Mouse (Mus musculus) MEL (cell line): ENCODE data around the gene Cox5a. TPM values are rescaled to one million over a fixed set of nuclear protein-coding genes. Genes with fewer than 3 reads are reported as not detected.

Source experiments
- DNase-seq: peaks from one replicate; pipeline ENCODE4 v3.0.0; 2011; ENCODE audit warnings: low read depth, low spot score
- H3K27ac ChIP-seq: 2 replicates; pipeline ENCODE4 v1.5.1; 2012; ENCODE audit warnings: low read depth, mild to moderate bottlenecking, control low read depth, low read length, moderate library complexity; ENCODE audit not compliant: control insufficient read depth
- H3K27me3 ChIP-seq, 2 experiments: fragments of 150-350 bp in 1 of 2; sonication (generic) in 1 of 2; 2 replicates each; pipeline ENCODE4 v1.6.1; 2012; ENCODE audit warnings: low read length in 2 of 2, mild to moderate bottlenecking in 2 of 2, improper control_type of control experiment in 1 of 2, moderate library complexity in 1 of 2; ENCODE audit not compliant: insufficient read depth in 2 of 2, control insufficient read depth in 1 of 2
- H3K36me3 ChIP-seq, 2 experiments: 2 replicates each; pipeline ENCODE4 v1.6.1; 2012 to 2014; ENCODE audit warnings: low read length in 2 of 2, improper control_type of control experiment in 1 of 2, inconsistent platforms in 1 of 2, mild to moderate bottlenecking in 1 of 2; ENCODE audit not compliant: insufficient read depth in 2 of 2, control insufficient read depth in 1 of 2
- H3K4me1 ChIP-seq, 2 experiments: fragments of 150-350 bp in 1 of 2; sonication (generic) in 1 of 2; 2 replicates each; pipeline ENCODE4 v1.6.1; 2012; ENCODE audit warnings: low read length in 2 of 2, improper control_type of control experiment in 1 of 2, mild to moderate bottlenecking in 1 of 2; ENCODE audit not compliant: insufficient read depth in 2 of 2, control insufficient read depth in 1 of 2
- H3K4me3 ChIP-seq, 2 experiments: fragments of 150-350 bp in 1 of 2; sonication (generic) in 1 of 2; 2 replicates each; pipeline ENCODE4 v1.5.1; 2012; ENCODE audit warnings: low read depth in 2 of 2, low read length in 2 of 2, mild to moderate bottlenecking in 2 of 2, moderate library complexity in 2 of 2, control low read depth in 1 of 2, improper control_type of control experiment in 1 of 2; ENCODE audit not compliant: control insufficient read depth in 1 of 2, insufficient read depth in 1 of 2
- H3K79me2 ChIP-seq: 2 replicates; pipeline ENCODE4 v1.6.1; 2012; ENCODE audit warnings: mild to moderate bottlenecking, low read length, moderate library complexity; ENCODE audit not compliant: control insufficient read depth, poor library complexity, insufficient read depth
- H3K9ac ChIP-seq: 2 replicates; pipeline ENCODE4 v1.6.1; 2012; ENCODE audit warnings: low read depth, mild to moderate bottlenecking, control low read depth, low read length, moderate library complexity; ENCODE audit not compliant: control insufficient read depth, poor library complexity, severe bottlenecking
- H3K9me3 ChIP-seq: fragments of 150-350 bp; sonication (generic); replicated peaks from 2 replicates; pipeline ENCODE4 v1.6.1; 2012; ENCODE audit warnings: mild to moderate bottlenecking, low read length, improper control_type of control experiment, moderate library complexity; ENCODE audit not compliant: insufficient read depth
- CHD1 ChIP-seq: IDR thresholded peaks from 2 replicates; pipeline ENCODE4 v1.6.1; 2012; ENCODE audit warnings: low read depth, mild to moderate bottlenecking, inconsistent platforms, low read length, improper control_type of control experiment
- EP300 ChIP-seq, 2 experiments: IDR thresholded peaks; 2 replicates each; pipeline ENCODE4 v1.6.1; 2011; ENCODE audit warnings: improper control_type of control experiment in 2 of 2, low read length in 2 of 2, low read depth in 1 of 2, mild to moderate bottlenecking in 1 of 2
- GATA1 ChIP-seq: IDR thresholded peaks from 2 replicates; pipeline ENCODE4 v1.6.1; 2011; ENCODE audit warnings: low read depth, low read length, improper control_type of control experiment
- HCFC1 ChIP-seq: IDR thresholded peaks from 2 replicates; pipeline ENCODE4 v1.6.1; 2012; ENCODE audit warnings: low read depth, mild to moderate bottlenecking, inconsistent platforms, low read length, improper control_type of control experiment, moderate library complexity
- KAT2A ChIP-seq: conservative IDR thresholded peaks from 2 replicates; pipeline ENCODE4 v1.6.1; 2012; ENCODE audit warnings: low read depth, low read length, improper control_type of control experiment, inconsistent platforms
- MAX ChIP-seq: IDR thresholded peaks from 2 replicates; pipeline ENCODE4 v1.6.1; 2011; ENCODE audit warnings: low read length, improper control_type of control experiment
- MXI1 ChIP-seq: IDR thresholded peaks from 2 replicates; pipeline ENCODE4 v1.6.1; 2011; ENCODE audit warnings: mild to moderate bottlenecking, low read depth, low read length, improper control_type of control experiment
- MYB ChIP-seq: IDR thresholded peaks from 2 replicates; pipeline ENCODE4 v1.6.1; 2011; ENCODE audit warnings: mild to moderate bottlenecking, low read depth, low read length, improper control_type of control experiment
- NRF1 ChIP-seq: IDR thresholded peaks from 2 replicates; pipeline ENCODE4 v1.6.1; 2014; ENCODE audit warnings: low read depth, mild to moderate bottlenecking, inconsistent platforms, low read length, improper control_type of control experiment, moderate library complexity; ENCODE audit not compliant: poor library complexity, insufficient read depth, severe bottlenecking
- POLR2A ChIP-seq, 2 experiments: IDR thresholded peaks; 2 replicates each; pipeline ENCODE4 v1.6.1; 2011 to 2012; ENCODE audit warnings: low read length in 2 of 2, mild to moderate bottlenecking in 2 of 2, control low read depth in 1 of 2, improper control_type of control experiment in 1 of 2, low read depth in 1 of 2, moderate library complexity in 1 of 2; ENCODE audit not compliant: control insufficient read depth in 1 of 2, insufficient read depth in 1 of 2, poor library complexity in 1 of 2
- POLR2AphosphoS2 ChIP-seq: IDR thresholded peaks from 2 replicates; pipeline ENCODE4 v1.6.1; 2011; ENCODE audit warnings: low read length, improper control_type of control experiment
- POLR2AphosphoS5 ChIP-seq: IDR thresholded peaks from 2 replicates; pipeline ENCODE4 v1.6.1; 2012; ENCODE audit warnings: low read depth, borderline replicate concordance, mild to moderate bottlenecking, inconsistent platforms, low read length, moderate library complexity, mixed read lengths
- RAD21 ChIP-seq: IDR thresholded peaks from 2 replicates; pipeline ENCODE4 v1.6.1; 2011; ENCODE audit warnings: mild to moderate bottlenecking, low read depth, low read length, improper control_type of control experiment
- RCOR1 ChIP-seq: IDR thresholded peaks from 2 replicates; pipeline ENCODE4 v1.6.1; 2012; ENCODE audit warnings: low read depth, mild to moderate bottlenecking, inconsistent platforms, low read length, improper control_type of control experiment
- SIN3A ChIP-seq: IDR thresholded peaks from 2 replicates; pipeline ENCODE4 v1.6.1; 2012; ENCODE audit warnings: low read length, improper control_type of control experiment, inconsistent platforms
- SMC3 ChIP-seq: IDR thresholded peaks from 2 replicates; pipeline ENCODE4 v1.6.1; 2011; ENCODE audit warnings: low read depth, low read length, improper control_type of control experiment
- TBP ChIP-seq: IDR thresholded peaks from 2 replicates; pipeline ENCODE4 v1.8.0; 2011; ENCODE audit warnings: low read depth, low read length, improper control_type of control experiment
- UBTF ChIP-seq: IDR thresholded peaks from 2 replicates; pipeline ENCODE4 v1.6.1; 2012; ENCODE audit warnings: low read depth, mild to moderate bottlenecking, inconsistent platforms, low read length, improper control_type of control experiment, moderate library complexity, borderline replicate concordance; ENCODE audit not compliant: insufficient read depth
- USF1 ChIP-seq: IDR thresholded peaks from 2 replicates; pipeline ENCODE4 v1.6.1; 2014; ENCODE audit warnings: low read depth, mild to moderate bottlenecking, inconsistent platforms, low read length, improper control_type of control experiment, moderate library complexity
- ZKSCAN1 ChIP-seq: IDR thresholded peaks from 2 replicates; pipeline ENCODE4 v1.6.1; 2012; ENCODE audit warnings: low read depth, mild to moderate bottlenecking, inconsistent platforms, low read length, improper control_type of control experiment, moderate library complexity
- ZMIZ1 ChIP-seq: IDR thresholded peaks from 2 replicates; pipeline ENCODE4 v1.6.1; 2012; ENCODE audit warnings: low read depth, mild to moderate bottlenecking, inconsistent platforms, low read length, improper control_type of control experiment, moderate library complexity
- polyA plus RNA-seq, 2 experiments: library from polyadenylated mRNA; stranded (reverse) in 1 of 2; unstranded in 1 of 2; fragments of >175 nt in 1 of 2; fragments of >200 nt in 1 of 2; gene quantifications; 2 replicates each; pipeline versions ENCODE4 v1.2.1 to v1.2.4; 2012; ENCODE audit warnings: low replicate concordance in 2 of 2, low read depth in 1 of 2; ENCODE audit not compliant: insufficient read length in 2 of 2, insufficient read depth in 1 of 2, missing spikeins in 1 of 2
- total RNA-seq: library from RNA; depleted of rRNA; stranded (reverse); fragments of 300-350 nt; gene quantifications from 2 replicates; pipeline ENCODE4 v1.2.3, GENCODE M21; 2012

Gene Cox5a
- total and polyA plus RNA-seq, 3 experiments: 367 to 400 TPM; not detected in 1

DNA sequence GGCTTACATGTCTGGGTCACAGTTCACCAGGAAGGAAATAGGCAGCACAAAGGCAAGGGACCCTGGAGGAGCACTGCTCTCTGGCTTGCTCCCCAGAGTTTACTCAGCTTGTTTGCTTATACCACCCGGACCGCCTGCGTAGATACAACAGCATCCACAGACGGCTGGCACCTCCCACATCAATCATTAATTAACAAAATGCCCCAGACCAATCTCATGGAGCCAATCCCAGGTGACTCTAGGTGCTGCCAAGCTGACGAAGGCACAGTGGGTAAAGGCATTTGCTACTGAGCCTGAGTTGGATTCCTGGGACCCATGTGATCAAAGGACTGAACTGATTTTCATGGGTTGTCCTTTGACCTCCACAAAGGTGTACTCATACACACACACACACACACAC, 23.8 kb upstream of the Cox5a start:
- Histone ChIP-seq H3K27ac (no peak overlapping the region), H3K27me3 (peaks cover 8 to 13% of the 10 kb centered on the region in 2 experiments), H3K79me2 (no peaks in the 10 kb centered on the region), H3K9me3 (no peaks in the 10 kb centered on the region), H3K4me3 (no peak overlapping the region), H3K9ac (no peak overlapping the region), H3K36me3 (no peaks in the 10 kb centered on the region), H3K4me1 (no peaks in the 10 kb centered on the region)
- TF ChIP-seq RAD21: no peak
- TF ChIP-seq TBP: no peak
- no peak for TF ChIP-seq SIN3A
- no peak for TF ChIP-seq KAT2A
- no peak for TF ChIP-seq ZMIZ1
- TF ChIP-seq GATA1: no peak
- TF ChIP-seq MAX: no peak
- no peak for TF ChIP-seq NRF1
- TF ChIP-seq EP300 (IDR thresholded peaks at IDR 0.05; ENCODE audit: low read depth in 1 of 2, low read length in 2 of 2): no peak
- no peak for TF ChIP-seq CHD1
- no peak for TF ChIP-seq ZKSCAN1
- no peak for TF ChIP-seq UBTF
- TF ChIP-seq USF1: no peak
- TF ChIP-seq MXI1: no peak
- TF ChIP-seq MYB: no peak
- TF ChIP-seq POLR2A (IDR thresholded peaks at IDR 0.05; ENCODE audit: control insufficient read depth in 1 of 2, insufficient read depth in 1 of 2, low read depth in 1 of 2, low read length in 2 of 2, poor library complexity in 1 of 2): no peak
- TF ChIP-seq POLR2AphosphoS5: no peak
- TF ChIP-seq POLR2AphosphoS2: no peak
- TF ChIP-seq HCFC1: no peak
- TF ChIP-seq RCOR1: no peak
- no peak for DNase-seq

DNA sequence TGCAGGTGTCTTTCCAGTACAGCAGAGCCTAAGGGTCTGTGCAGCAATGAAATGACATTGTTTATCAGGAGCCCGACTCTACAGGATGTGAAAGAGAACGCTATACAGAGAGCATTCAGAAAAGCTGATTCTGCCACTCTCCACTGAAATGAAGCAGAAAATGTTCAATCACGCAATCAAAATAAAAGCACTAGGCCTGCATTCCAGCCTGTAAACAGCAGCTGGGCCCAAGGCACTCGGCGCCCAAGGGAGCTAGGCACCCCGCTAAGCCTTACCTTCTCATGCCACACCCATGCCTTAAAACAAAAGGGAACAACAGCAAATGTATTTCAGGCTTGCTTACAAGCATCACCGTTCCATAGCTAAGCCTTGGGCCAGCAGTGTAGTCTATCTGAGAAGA, 22.5 kb upstream of the Cox5a start:
- H3K9ac ChIP-seq: no peak overlapping the region
- H3K27ac ChIP-seq: no peak overlapping the region
- peaks cover 8 to 13% of the 10 kb centered on the region in 2 experiments for H3K27me3 ChIP-seq
- no peak for DNase-seq
- no peak overlapping the region for H3K4me3 ChIP-seq
- TF ChIP-seq UBTF (no peak), SMC3 (no peak), ZMIZ1 (no peak)
- H3K79me2 ChIP-seq: no peaks in the 10 kb centered on the region
- no peaks in the 10 kb centered on the region for H3K4me1 ChIP-seq
- no peaks in the 10 kb centered on the region for H3K9me3 ChIP-seq
- no peaks in the 10 kb centered on the region for H3K36me3 ChIP-seq
